Mouse (Mus musculus): ENCODE measurements at regions not wholly inside any gene's neighbourhood (a gene's known extent, or its start where the extent isn't known, plus 50 kb on each side); places are given as distances from the start of the nearest gene placed in this dataset.

GRCm38 (mm10) chr9:74342176-74342575 is 232.0 kb downstream of the Wdr72 start:
- H3K4me3 ChIP-seq (ENCODE audit: low read depth, low read length): no peak overlapping the region
- H3K9me3 ChIP-seq (ENCODE audit: low read length): no peaks in the 10 kb centered on the region
- H3K9ac ChIP-seq (replicated peaks): no peak overlapping the region
- no peaks in the 10 kb centered on the region for H3K27me3 ChIP-seq (ENCODE audit: insufficient read depth, low read length)
- TF ChIP-seq CTCF (IDR thresholded peaks at IDR 0.05; ENCODE audit: low read depth) (no peak), EP300 (IDR thresholded peaks at IDR 0.05; ENCODE audit: low read depth) (no peak)
- 63% methylated on average over 1 of the region's 1 CpGs for WGBS (ENCODE audit: insufficient replicate concordance)
- no peak overlapping the region for H3K27ac ChIP-seq (ENCODE audit: low read depth)
- no peak overlapping the region for H3K4me2 ChIP-seq (ENCODE audit: low read depth, low read length)
- no peak for ATAC-seq
- no peak for DNase-seq
- H3K36me3 ChIP-seq (replicated peaks; ENCODE audit: insufficient read depth, low read length): no peaks in the 10 kb centered on the region
- H3K4me1 ChIP-seq (ENCODE audit: insufficient read depth): no peaks in the 10 kb centered on the region

GRCm38 (mm10) chr9:74345027-74345426 is 234.9 kb downstream of the Wdr72 start:
- Histone ChIP-seq H3K27me3 (ENCODE audit: insufficient read depth, low read length) (no peaks in the 10 kb centered on the region), H3K4me2 (ENCODE audit: low read depth, low read length) (no peak overlapping the region), H3K4me3 (ENCODE audit: low read depth, low read length) (no peak overlapping the region), H3K36me3 (replicated peaks; ENCODE audit: insufficient read depth, low read length) (no peaks in the 10 kb centered on the region), H3K27ac (ENCODE audit: low read depth) (no peak overlapping the region), H3K9ac (replicated peaks) (no peak overlapping the region), H3K9me3 (ENCODE audit: low read length) (no peaks in the 10 kb centered on the region), H3K4me1 (ENCODE audit: insufficient read depth) (peaks cover 4% of the 10 kb centered on the region; the same call in 1 of the 2 replicates)
- TF ChIP-seq EP300 (IDR thresholded peaks at IDR 0.05; ENCODE audit: low read depth) (no peak), CTCF (IDR thresholded peaks at IDR 0.05; ENCODE audit: low read depth) (no peak)
- ATAC-seq (no peak), DNase-seq (no peak)
- WGBS (ENCODE audit: insufficient replicate concordance): 74% methylated on average over 7 of the region's 7 CpGs

GRCm38 (mm10) chr9:74348776-74349175 is 238.6 kb downstream of the Wdr72 start:
- DNase-seq (peak; percentile 68), ATAC-seq (peak; percentile 76; the same call in 1 of the 2 replicates)
- no peak for TF ChIP-seq EP300 (IDR thresholded peaks at IDR 0.05; ENCODE audit: low read depth)
- TF ChIP-seq CTCF (IDR thresholded peaks at IDR 0.05; ENCODE audit: low read depth): no peak
- Histone ChIP-seq H3K9me3 (ENCODE audit: low read length) (no peaks in the 10 kb centered on the region), H3K27ac (ENCODE audit: low read depth) (no peak overlapping the region; the same call in 1 of the 2 replicates), H3K4me2 (ENCODE audit: low read depth, low read length) (no peak overlapping the region), H3K36me3 (replicated peaks; ENCODE audit: insufficient read depth, low read length) (no peaks in the 10 kb centered on the region), H3K27me3 (ENCODE audit: insufficient read depth, low read length) (no peaks in the 10 kb centered on the region), H3K4me3 (ENCODE audit: low read depth, low read length) (no peak overlapping the region), H3K9ac (replicated peaks) (no peak overlapping the region), H3K4me1 (ENCODE audit: insufficient read depth) (peaks cover 4% of the 10 kb centered on the region; the same call in 1 of the 2 replicates)
- 31% methylated on average over 2 of the region's 2 CpGs for WGBS (ENCODE audit: insufficient replicate concordance)

- Histone ChIP-seq H3K4me2 (ENCODE audit: low read depth, low read length) (no peak overlapping the region), H3K9me3 (ENCODE audit: low read length) (no peaks in the 10 kb centered on the region), H3K4me1 (ENCODE audit: insufficient read depth) (0 out of 2 replicates have a peak, but pooled peaks cover 2% of the 10 kb centered on the region), H3K36me3 (replicated peaks; ENCODE audit: insufficient read depth, low read length) (no peaks in the 10 kb centered on the region), H3K9ac (replicated peaks) (no peak overlapping the region), H3K27me3 (ENCODE audit: insufficient read depth, low read length) (no peaks in the 10 kb centered on the region), H3K4me3 (ENCODE audit: low read depth, low read length) (no peak overlapping the region), H3K27ac (ENCODE audit: low read depth) (peak overlapping the region; percentile 22; the same call in 1 of the 2 replicates)
- TF ChIP-seq CTCF (IDR thresholded peaks at IDR 0.05; ENCODE audit: low read depth) (no peak), EP300 (IDR thresholded peaks at IDR 0.05; ENCODE audit: low read depth) (0 out of 2 replicates have a peak, but pooled peaks have one; percentile 8)
- 49% methylated on average over 3 of the region's 3 CpGs for WGBS (ENCODE audit: insufficient replicate concordance)
- peak; percentile 85 for ATAC-seq
- peak; percentile 24 for DNase-seq
These were observed 255.8 kb downstream of the Wdr72 start for GRCm38 (mm10) chr9:74365930-74366438.

GRCm38 (mm10) chr9:74376191-74376590 is 266.0 kb downstream of the Wdr72 start:
- no peak overlapping the region for H3K9ac ChIP-seq (replicated peaks)
- H3K27ac ChIP-seq (ENCODE audit: low read depth): no peak overlapping the region
- no peaks in the 10 kb centered on the region for H3K27me3 ChIP-seq (ENCODE audit: insufficient read depth, low read length)
- 0 out of 2 replicates have a peak, but pooled peaks cover 3% of the 10 kb centered on the region for H3K4me1 ChIP-seq (ENCODE audit: insufficient read depth)
- DNase-seq: no peak
- H3K9me3 ChIP-seq (ENCODE audit: low read length): no peaks in the 10 kb centered on the region
- no peaks in the 10 kb centered on the region for H3K36me3 ChIP-seq (replicated peaks; ENCODE audit: insufficient read depth, low read length)
- ATAC-seq: no peak
- H3K4me3 ChIP-seq (ENCODE audit: low read depth, low read length): no peak overlapping the region
- H3K4me2 ChIP-seq (ENCODE audit: low read depth, low read length): no peak overlapping the region
- TF ChIP-seq EP300 (IDR thresholded peaks at IDR 0.05; ENCODE audit: low read depth): no peak
- no peak for TF ChIP-seq CTCF (IDR thresholded peaks at IDR 0.05; ENCODE audit: low read depth)

- ATAC-seq (peak; percentile 67), DNase-seq (peak; percentile 23)
- no peaks in the 10 kb centered on the region for H3K36me3 ChIP-seq (replicated peaks; ENCODE audit: insufficient read depth, low read length)
- H3K9me3 ChIP-seq (ENCODE audit: low read length): no peaks in the 10 kb centered on the region
- H3K4me1 ChIP-seq (ENCODE audit: insufficient read depth): 0 out of 2 replicates have a peak, but pooled peaks cover 3% of the 10 kb centered on the region
- no peak overlapping the region for H3K4me3 ChIP-seq (ENCODE audit: low read depth, low read length)
- no peaks in the 10 kb centered on the region for H3K27me3 ChIP-seq (ENCODE audit: insufficient read depth, low read length)
- no peak overlapping the region for H3K4me2 ChIP-seq (ENCODE audit: low read depth, low read length)
- no peak overlapping the region for H3K27ac ChIP-seq (ENCODE audit: low read depth)
- TF ChIP-seq EP300 (IDR thresholded peaks at IDR 0.05; ENCODE audit: low read depth): no peak
- TF ChIP-seq CTCF (IDR thresholded peaks at IDR 0.05; ENCODE audit: low read depth): no peak
- H3K9ac ChIP-seq (replicated peaks): no peak overlapping the region
These were observed 267.0 kb downstream of the Wdr72 start for GRCm38 (mm10) chr9:74377204-74377603.

Measured in liver, postnatal 0 days (tissue).